Mouse (Mus musculus) granulocyte monocyte progenitor cell, adult 5-6 weeks (primary cell): ENCODE results near the gene Hist3h2ba. TPM values are rescaled to one million over a fixed set of nuclear protein-coding genes. Genes with fewer than 3 reads are reported as not detected.
A peak's percentile ranks its signal among the peaks of the same experiment; 100 is the strongest.

Experiments
- ATAC-seq: replicated peaks from 2 replicates; pipeline ENCODE4 v1.8.0; 2016; ENCODE audit warnings: mild to moderate bottlenecking, moderate TSS enrichment, inconsistent platforms; ENCODE audit not compliant: poor library complexity, severe bottlenecking
- total RNA-seq, 2 experiments: library from RNA; stranded (forward) in 1 of 2; stranded (reverse) in 1 of 2; fragments of 200-712, 200-1000 nt in 1 of 2; fragments of >200 nt in 1 of 2; fragmentation: Nextera tagmentation in 1 of 2; gene quantifications; 2 replicates each; pipeline ENCODE4 v1.2.3; 2014 to 2017

Hist3h2ba gene
- total RNA-seq, 2 experiments from 2014 or later = 2.3 TPM; not detected in 1

DNA sequence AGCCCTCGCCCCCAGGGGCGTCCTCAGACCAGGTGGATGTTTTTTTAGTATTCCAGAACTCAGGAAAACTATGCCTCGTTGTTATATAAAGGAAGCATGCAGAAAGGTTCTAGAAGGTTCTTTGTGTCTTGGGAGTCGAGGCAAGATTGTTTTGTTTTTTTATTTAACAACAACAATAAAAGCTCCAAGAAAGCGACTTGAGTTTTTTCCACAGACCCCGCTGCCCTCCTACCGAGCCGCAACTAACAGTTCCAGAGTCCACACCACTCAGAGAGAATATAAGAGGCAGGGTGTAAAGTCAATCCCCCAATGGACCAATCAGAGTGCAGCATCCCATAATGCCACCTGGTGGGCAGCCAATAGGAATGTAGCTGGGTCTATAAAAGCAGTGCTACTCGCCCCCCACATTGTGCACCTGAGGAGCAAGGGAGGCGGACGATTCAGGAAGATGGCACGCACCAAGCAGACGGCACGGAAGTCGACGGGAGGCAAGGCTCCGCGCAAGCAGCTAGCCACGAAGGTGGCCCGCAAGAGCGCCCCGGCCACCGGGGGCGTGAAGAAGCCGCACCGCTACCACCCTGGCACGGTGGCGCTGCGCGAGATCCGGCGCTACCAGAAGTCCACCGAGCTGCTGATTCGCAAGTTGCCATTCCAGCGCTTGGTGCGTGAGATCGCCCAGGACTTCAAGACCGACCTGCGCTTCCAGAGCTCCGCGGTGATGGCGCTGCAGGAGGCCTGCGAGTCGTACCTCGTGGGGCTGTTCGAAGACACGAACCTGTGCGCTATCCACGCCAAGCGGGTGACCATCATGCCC is 12.9 kb downstream of the Hist3h2ba start:
- ATAC-seq = no peak

DNA sequence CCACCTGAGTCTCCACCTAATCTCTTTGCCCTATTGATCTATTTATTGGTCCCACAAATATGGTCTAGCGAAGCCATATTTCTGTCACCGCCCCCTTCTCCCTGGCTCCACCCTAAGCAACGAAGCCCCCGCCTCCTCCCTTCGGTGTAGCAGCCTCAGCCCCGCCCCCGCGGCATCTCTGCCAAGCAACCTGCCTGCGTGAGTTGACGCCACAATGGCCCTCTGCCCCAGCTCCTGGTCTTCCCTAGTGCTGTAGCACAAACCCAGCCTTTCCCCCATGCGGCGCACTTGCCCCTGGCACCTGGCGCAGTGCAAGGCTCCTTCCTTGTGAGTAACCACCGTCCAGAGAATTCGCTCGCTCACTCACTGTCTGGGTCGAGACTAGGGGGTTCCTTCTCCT is 14.8 kb downstream of the Hist3h2ba start:
- 0 out of 2 replicates have a peak, but pooled peaks have one; percentile 7 for ATAC-seq

- ATAC-seq = no peak
Measured at GRCm38 (mm10) chr11:58964216-58964615, 15.5 kb downstream of the Hist3h2ba start.

DNA sequence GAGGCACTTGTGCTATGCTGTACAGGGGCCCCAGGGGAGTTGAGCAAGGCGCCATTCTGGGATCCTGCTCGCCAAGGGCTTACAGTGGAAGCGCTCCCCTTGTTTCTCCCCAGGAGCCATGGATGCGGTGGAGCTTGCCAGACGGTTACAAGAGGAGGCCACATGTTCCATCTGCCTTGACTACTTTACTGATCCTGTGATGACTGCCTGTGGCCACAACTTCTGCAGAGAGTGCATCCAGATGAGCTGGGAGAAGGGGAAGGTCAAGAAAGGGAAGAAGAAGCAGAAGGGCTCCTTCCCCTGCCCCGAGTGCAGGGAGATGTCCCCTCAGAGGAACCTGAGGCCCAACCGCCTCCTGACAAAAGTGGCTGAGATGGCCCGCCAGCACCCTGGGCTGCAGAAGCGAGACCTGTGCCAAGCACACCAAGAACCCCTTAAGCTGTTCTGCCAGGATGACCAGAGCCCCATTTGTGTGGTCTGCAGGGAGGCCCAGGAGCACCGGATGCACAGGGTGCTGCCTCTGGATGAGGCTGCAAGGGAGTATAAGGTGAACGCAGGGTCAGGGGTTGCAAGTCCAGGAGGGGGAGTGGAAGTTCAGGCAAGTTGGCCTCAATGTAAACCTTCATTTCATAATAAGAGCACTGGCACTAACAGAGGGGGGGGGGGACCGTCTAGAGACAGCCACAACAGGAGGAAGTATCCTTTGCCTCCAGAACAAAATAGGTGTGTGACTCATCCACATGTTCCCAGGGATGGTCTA is 16.5 kb downstream of the Hist3h2ba start:
- ATAC-seq = peak; percentile 42

GRCm38 (mm10) chr11:58967346-58967745 is 18.6 kb downstream of the Hist3h2ba start:
- ATAC-seq = 0 out of 2 replicates have a peak, but pooled peaks have one; percentile 23

DNA sequence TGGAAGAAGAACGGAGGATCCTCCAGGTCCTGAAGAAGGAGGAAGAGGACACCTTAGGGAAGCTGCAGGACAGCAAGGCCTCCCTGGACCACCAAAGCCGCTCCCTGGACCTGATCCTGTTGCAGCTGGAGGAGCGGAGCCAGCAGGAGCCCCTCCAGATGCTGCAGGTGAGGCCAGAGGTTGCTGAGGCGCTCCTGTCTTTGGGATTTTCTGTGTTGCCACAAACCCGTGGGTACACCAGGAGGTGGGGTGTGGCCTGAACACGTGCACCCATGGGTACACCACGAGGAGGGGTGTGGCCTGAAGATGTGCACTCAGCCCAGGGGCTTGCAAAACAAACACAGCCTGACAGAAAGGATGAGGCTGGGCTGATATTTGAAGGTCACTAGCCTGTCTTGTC is 19.8 kb downstream of the Hist3h2ba start:
- 0 out of 2 replicates have a peak, but pooled peaks have one; percentile 17 for ATAC-seq

DNA sequence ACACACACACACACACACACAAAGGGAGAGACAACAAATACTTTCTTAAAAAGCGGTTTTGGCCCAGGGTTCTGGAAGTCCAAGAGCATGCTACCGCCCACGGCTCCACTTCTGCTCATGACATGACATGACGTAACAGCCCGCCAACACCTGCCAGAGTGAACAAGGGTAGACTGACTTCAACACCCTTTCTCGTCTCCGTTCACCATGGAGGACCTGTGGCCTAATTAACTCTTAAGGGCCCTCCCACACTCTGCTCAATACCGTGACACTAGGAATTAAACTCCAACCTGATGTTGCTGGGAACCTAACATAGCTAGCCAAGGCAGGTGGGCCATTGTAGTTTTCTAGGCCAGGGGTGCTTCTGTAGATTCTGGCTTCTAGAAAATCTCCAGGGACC is 20.3 kb downstream of the Hist3h2ba start:
- no peak for ATAC-seq

DNA sequence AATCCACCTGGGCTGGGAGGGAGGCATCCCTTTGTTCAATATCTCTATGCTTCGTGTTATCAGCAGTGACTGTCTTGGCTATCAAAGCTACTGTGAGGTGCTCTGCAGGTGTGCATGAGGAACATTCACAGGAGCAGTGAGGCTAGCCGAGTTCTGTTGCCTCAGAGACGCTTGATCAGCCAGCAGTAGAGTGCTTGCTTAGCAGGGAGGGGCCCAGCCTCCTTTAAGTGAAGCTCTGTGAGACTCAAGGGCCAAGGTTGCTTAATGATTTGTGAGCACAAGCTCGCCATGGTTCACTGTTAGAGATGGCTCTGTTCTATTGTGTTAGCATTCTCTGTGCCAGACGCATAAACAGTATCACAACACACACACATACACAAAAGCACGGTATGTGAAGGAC is 20.9 kb downstream of the Hist3h2ba start:
- no peak for ATAC-seq

- no peak for ATAC-seq
Measured at GRCm38 (mm10) chr11:58970831-58971530, 22.3 kb downstream of the Hist3h2ba start.

DNA sequence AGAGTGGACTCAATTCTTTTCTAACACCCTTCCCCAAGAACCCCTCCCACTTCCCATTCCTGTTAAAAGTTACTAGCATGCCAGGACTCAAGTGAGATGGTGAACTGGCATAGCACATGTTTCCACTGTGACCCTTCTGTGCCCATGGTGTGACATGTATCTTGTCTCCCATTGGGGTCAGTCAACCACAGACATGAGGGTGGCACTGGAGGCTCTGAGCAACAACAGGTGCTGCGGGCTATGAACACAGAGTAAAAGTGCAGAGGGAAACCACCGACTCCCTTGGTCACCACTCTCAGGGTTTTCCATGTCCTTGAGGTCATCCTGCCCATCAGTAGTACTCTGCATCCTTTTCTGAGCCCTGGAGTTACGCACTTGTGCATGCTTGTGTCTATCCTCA is 23.1 kb downstream of the Hist3h2ba start:
- no peak for ATAC-seq

- no peak for ATAC-seq
Measured at GRCm38 (mm10) chr11:58974414-58974813, 25.7 kb downstream of the Hist3h2ba start.

GRCm38 (mm10) chr11:58977150-58977549 is 28.4 kb downstream of the Hist3h2ba start:
- peak; percentile 20; the same call in 1 of the 2 replicates for ATAC-seq

GRCm38 (mm10) chr11:58977607-58978026 is 28.9 kb downstream of the Hist3h2ba start:
- no peak for ATAC-seq

DNA sequence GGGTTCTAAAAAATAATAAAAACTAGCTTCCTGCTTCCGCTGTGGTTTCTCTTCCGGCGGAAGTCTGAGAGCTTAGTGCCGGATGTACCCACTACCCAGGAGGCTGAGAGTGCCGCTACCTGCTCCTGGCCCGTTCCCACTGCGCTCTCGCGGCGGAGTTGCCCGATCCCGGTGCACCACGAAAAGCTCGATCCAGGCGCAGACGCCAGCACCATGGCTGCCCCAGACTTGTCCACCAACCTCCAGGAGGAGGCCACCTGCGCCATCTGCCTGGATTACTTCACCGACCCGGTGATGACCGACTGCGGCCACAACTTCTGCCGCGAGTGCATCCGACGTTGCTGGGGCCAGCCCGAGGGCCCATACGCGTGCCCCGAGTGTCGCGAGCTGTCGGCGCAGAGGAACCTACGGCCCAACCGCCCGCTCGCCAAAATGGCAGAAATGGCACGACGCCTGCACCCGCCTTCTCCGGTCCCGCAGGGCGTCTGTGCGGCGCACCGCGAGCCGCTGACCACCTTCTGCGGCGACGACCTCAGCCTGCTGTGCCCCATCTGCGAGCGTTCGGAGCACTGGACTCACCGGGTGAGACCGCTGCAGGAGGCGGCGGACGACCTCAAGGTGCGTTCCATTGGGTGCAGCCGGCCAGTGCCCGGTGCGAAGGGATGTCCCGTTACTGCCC is 29.4 kb downstream of the Hist3h2ba start, which contains the start of gene Trim11:
Gene Trim11, plus strand, starts transcription at position 67 of the 679 bp plus-strand sequence.
- ATAC-seq = peak; percentile 42

DNA sequence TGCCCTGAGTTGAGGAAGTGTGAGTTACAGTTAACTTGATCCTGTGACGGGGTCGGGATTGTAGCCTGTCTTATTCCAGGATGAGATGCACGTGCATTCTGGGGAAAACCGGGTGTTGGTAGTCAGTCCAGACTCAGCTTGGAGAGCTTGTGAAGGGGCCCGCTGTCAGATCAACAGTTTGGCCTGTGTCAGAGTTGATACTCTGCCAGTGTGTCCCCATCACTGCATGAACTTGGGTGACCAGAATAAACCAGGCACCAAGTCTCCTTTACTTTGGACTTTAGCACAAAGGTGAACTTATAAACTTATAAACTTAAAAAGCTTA is 29.9 kb downstream of the Hist3h2ba start:
- no peak for ATAC-seq

GRCm38 (mm10) chr11:58979183-58979582 is 30.5 kb downstream of the Hist3h2ba start:
- ATAC-seq = peak; percentile 36

- peak; percentile 55 for ATAC-seq
Measured at GRCm38 (mm10) chr11:58979661-58980060, 30.9 kb downstream of the Hist3h2ba start.

GRCm38 (mm10) chr11:58980381-58980990 is 31.8 kb downstream of the Hist3h2ba start:
- ATAC-seq = no peak

DNA sequence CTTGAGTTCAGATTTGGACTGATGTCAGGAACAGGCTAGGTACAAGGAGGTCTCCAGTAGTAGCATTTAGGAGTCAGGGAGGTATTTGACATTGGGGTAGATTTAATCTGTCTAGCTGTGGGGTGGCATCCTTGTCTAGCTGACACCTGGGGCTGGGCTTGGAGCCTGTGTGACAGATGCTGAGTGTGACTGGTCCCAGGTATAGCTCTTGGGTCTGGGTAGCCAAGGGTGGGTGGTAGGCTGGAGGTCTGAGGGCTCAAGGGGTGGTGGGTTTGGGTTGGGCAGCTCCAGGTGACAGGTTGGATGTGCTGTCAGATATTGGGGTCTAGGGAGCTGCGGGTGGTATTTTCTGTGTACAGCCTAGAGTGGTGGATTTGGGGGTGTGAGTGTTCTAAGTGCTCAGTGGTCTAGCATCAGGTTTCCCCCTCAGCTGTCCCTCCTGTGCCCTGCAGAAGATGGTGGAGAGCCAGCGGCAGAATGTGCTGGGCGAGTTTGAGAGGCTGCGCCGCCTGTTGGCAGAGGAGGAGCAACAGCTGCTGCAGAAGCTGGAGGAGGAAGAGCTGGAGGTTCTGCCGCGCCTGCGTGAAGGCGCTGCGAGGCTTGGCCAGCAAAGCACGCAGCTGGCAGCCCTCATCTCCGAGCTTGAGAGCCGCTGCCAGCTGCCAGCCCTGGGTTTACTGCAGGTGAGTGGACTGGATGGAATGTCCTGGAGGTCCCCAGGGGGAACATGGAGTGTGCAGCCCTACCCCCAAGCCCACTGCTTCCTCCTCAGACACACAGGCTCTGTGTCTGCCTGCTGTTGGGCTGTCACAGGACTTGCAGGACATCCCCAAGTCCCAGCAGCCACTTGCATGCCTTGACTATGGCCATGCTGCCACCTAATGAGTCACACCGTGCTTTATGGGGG is 33.1 kb downstream of the Hist3h2ba start:
- ATAC-seq = peak; percentile 26
